Mouse (Mus musculus): Measurements from ENCODE around the gene Pla2g16.

Pla2g16 gene

DNA sequence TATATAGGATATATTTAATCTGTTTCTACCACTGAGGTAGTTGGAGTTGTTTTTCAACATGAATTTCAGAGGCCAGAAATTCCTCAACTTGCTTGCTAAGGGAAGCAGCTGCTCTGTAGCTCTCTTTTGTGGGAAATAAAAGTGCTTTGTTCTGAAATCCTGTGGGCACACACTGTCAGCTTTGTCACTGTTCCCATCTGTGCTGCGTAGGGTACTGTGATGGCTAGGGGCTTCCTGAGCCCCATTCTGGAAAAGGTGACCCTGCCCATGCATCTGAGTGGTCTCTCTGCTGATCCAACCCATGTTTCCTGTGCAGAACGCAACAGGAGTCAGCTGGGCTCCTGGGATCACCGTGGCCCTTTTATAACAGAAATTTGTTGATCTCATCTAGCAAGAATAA is 9.6 kb downstream of the Pla2g16 start:
- no peak for DNase-seq

- no peak for DNase-seq
Measured at GRCm38 (mm10) chr19:7568364-7568763, 11.1 kb downstream of the Pla2g16 start.

- no peak for DNase-seq
Measured at GRCm38 (mm10) chr19:7569650-7570049, 12.4 kb downstream of the Pla2g16 start.

- no peak for DNase-seq
Measured at GRCm38 (mm10) chr19:7576180-7576579, 18.9 kb downstream of the Pla2g16 start.

GRCm38 (mm10) chr19:7577710-7578109 is 20.5 kb downstream of the Pla2g16 start:
- DNase-seq = no peak

- peak; percentile 14 for DNase-seq
Measured at GRCm38 (mm10) chr19:7581042-7581441, 23.8 kb downstream of the Pla2g16 start.

DNA sequence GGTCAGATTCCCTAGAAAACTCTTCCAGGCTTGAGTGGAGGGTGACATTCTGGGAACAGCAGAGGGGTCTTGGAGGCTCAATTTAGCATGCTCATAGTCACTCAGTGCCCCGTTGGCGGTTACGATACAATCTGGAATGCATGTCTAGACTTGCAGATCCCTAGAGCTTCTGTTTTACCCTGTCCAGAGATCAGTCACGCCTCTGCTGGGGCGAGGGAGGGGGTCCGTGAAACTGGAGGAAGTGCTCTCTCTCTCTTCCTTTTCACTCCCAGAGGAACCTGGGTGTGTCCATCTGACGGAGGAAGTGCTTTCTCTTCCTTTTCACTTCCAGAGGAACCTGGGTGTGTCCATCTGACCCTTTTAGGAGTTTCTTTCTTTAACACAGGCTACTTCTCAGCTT is 25.8 kb downstream of the Pla2g16 start:
- no peak for DNase-seq

DNA sequence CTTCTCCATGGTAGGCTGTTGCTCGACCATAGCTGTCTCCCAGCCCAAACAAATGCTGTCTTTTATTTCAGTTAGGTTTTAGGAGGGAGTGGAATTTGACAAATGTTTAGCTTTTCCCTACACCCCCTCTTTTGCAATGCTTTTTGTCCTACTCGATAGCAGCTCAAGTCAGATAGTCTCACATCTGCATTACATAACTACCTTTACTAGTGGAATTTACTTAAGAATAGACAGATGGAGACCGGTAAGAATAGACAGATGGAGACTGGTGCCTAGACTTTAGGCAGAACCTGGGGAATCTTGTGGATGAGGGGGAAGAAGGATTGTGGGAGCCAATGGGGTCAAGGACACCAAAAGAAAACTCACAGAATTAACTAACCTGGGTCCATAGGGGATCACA is 26.3 kb downstream of the Pla2g16 start:
- no peak for DNase-seq

- no peak for DNase-seq
Measured at GRCm38 (mm10) chr19:7585279-7585678, 28.0 kb downstream of the Pla2g16 start.

DNA sequence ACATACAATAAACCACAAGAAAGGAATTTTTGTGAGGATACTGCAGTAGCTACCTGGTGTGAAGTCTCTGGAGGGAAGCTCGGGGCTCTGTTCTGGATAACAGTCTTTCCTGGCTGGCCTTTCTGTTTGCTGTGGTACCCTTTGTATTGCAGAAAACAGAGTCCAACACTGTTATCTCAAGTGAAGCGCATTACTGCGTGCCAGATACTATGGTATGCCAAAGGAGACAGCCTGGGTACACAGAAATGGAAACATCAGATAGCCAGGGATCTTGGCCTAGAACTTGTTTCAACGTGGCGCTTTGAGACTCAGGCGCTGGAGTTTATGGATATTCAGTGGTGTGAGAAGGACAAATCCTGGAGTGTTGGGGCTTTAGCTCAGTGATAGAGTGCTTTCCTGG is 28.5 kb downstream of the Pla2g16 start:
- DNase-seq = no peak

DNA sequence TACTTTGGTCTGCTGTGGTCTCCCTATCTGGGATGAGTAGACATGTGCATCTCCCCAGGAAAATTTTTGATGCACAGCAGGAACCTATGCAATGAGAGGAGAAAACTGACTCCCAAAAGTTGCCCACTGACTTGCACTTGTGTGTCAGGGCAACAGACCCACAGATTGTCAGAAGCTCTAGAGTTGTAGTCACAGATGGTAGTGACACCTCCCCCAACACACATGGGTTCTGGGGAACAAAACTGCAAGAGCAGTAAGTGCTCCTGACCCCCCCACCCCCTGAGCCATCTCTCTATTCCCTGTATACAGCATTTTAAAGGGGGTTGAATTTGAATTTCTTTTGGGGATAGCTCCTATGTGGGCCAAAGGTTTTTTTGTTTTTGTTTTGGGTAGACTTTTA is 33.5 kb downstream of the Pla2g16 start:
- DNase-seq = no peak

- no peak for DNase-seq
Measured at GRCm38 (mm10) chr19:7592018-7592417, 34.8 kb downstream of the Pla2g16 start.

DNA sequence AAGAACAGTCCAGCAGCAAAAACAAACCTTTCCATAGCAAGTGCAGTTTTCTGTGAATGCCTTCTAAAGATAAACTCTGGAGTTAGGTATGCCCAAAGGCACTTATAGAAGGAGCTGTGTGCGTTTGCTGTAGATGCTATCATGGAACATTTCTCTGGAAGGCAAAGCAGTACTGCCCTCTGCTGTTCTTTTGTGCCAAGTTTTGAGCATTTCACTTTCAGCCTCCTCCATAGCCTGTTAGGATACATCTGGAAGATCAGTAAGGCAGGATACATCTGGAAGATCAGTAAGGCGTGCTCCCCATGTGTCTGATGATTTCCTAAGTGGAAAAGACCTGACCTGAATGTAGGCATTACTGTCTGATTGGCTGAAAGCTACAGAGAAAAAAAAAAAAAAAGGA is 38.3 kb downstream of the Pla2g16 start:
- DNase-seq = no peak

DNA sequence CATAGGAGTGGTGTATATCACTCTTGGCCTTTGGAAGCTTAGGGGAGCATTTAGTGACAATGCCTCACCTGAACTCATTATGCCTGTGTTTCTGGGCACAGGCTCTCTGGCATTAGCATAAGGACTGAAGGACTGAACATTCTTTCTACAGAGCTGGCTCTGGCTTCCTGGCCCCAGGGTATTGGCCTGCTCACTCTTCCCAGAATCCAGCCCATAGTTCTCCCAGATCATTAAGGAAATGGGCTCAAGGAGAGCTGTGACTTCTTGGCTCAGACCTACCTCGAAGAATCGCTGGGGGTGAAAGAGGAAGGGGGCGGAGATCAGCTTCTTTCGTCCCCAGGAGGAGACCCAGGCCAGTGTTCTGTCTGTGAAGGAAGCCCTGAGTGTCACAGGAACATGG is 41.2 kb downstream of the Pla2g16 start:
- no peak for DNase-seq

GRCm38 (mm10) chr19:7601551-7601950 is 44.3 kb downstream of the Pla2g16 start:
- DNase-seq = no peak

- no peak for DNase-seq
Measured at GRCm38 (mm10) chr19:7604107-7604506, 46.8 kb downstream of the Pla2g16 start.

GRCm38 (mm10) chr19:7605013-7605412 is 47.8 kb downstream of the Pla2g16 start:
- no peak for DNase-seq

- DNase-seq = no peak
Measured at GRCm38 (mm10) chr19:7605930-7606783, 48.9 kb downstream of the Pla2g16 start.

DNA sequence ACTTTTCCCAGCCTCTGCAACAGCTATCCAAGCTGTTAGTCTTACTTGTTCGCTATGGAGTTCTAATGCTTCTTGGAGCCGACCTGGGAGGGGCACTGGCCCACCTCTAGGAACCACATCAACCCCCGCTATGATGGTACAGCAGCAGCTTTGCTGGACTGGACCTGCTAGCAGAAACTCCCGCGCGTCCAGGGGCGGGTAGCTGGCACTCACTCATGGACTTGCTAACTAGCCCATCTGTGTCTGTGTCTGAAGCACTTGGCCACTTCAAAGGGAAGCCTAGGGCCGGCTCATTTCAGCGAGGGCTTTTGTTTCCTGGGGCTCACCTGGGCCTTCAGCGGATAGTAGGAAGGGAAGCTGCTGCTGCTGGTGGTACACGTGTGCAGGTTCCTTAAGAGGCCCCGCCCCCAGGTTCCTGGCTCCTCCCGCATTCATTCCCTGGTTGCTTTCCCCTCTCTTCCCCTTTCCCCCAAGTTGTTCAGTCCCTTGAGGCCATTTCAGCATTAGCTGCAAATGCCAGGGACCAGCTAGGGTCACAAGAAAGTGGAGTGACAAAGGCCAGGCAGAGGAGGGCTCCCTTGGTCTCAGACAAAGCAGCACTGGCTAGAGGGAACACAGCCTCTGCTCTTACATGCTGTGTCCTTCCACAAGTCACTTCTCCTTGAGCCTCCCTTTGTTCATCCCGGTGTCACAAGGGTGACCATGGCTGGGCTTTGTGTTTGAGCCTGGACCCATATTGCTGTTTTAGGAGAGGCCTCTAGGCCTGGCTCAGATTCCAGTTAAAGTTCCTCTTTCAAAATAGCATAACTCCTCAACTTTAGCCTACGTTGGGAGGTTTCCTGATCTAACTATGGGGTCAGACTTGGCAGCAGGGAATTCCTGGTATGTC is 49.8 kb downstream of the Pla2g16 start, which contains the start of gene Lgals12:
Gene Lgals12 (minus strand): TSS at position 393 of the 889 bp plus-strand sequence.
- no peak for DNase-seq

- no peak for DNase-seq
Measured at GRCm38 (mm10) chr19:7607690-7608201, 50.5 kb downstream of the Pla2g16 start.

DNA sequence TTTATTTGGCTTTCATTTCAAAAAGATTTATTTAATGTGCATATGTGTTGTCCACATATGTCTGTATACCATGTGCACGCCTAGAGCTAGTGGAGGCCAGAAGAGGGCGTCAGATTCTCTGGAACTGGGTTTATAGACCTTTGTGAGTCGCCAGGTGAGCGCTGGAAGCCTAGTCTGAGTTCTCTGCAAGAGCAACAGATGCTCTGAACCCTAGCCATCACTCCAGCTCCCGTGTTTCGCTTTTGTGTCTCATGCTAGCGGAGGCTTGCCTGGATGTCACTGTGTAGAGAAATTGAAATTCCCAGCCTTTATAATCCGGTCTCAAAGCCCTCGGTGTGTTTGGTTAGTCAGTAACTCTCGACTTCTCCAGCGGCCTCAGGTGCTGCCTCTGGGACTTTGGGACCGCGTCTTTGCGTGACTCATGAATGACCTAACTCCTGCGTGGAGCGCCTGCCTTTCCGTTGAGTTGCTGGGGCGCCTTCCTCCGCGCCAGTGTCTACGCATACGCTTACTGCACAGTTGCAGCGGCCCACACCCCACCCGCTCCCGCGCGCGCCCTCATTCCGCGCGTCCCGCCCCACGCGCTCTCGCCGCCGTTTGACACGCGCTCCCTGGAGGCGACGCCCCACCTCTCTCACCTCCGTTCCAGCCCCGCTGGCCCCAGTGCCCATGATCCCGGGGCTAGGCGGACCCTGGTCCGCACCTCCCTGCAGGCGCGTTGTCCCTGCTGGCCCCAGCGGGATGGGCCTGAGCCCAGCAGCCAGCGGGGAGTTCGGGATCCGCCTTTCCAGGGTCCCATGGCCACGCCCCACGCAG is 54.9 kb downstream of the Pla2g16 start, which contains the start of gene Hrasls5:
Gene Hrasls5 (plus strand): TSS at position 600 of the 816 bp plus-strand sequence.
- no peak for DNase-seq

DNA sequence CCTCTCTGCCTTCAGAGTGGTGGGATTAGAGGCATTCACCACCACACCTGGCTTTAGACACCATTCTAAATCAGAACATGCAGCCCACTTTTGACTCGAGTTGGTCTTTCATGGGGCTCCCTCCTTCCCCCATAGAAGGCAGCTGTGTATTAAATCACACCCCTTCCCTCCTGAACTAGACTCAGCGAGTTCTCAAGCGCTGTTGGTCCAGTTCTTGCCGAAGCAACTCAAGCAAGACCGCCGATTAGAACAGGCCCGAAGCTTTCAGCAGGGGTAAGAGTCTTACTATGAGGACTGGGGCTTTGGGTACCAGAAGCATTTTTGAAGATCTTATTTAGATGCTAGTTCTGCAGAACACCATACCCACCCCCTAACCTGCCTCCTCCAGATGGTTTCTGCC is 55.9 kb downstream of the Pla2g16 start:
- no peak for DNase-seq
